Mouse (Mus musculus) ovary, adult 18-20 months (tissue): ENCODE measurements around the gene Zfp871.
"Not testable (repeated sequence)": the region's sequence is repeated elsewhere in the genome, so short reads cannot be mapped to it uniquely, and the experiment has no call there.

ENCODE experiments used
- DNase-seq: peaks from one replicate; pipeline ENCODE4 v3.0.0; 2022; ENCODE audit warnings: low spot score, mixed read lengths

Gene Zfp871

DNA sequence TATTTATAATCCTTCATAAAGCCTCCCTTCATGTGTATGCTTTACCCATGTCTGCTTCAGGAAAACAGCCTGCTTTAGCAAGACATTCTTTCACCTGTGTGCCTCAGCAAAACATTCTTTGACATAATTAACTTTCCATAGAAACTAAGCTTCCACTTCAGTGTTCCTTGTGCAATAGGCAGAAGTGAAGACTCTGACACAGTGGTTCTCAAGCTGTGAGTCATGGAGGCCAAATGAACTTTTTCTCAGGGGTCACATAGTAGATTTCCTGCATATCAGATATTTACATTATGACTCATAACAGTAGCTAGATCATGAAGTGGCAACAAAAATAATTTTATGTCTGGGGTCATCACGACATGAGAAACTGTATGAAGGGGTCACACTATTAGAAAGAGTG, 49.7 kb downstream of the Zfp871 start:
- no peak for DNase-seq

DNA sequence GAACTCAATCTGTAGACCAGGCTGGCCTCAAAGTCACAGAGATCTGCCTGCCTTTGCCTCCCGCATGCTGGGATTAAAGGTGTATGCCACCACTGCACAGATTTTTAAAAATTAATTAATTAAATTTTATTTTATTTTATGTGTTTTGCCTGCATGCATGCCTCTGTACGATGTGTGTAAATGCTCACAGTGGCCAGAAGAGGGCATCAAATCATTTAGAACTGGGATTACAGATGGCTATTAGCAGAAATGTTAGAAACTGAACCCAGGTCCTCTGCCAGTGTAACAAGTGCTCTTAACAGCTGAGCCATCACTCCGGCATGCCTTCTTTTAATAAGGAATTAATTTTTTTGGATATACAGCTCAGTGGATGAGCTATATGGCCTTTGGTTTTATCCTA, 59.1 kb downstream of the Zfp871 start:
- DNase-seq = no peak

DNA sequence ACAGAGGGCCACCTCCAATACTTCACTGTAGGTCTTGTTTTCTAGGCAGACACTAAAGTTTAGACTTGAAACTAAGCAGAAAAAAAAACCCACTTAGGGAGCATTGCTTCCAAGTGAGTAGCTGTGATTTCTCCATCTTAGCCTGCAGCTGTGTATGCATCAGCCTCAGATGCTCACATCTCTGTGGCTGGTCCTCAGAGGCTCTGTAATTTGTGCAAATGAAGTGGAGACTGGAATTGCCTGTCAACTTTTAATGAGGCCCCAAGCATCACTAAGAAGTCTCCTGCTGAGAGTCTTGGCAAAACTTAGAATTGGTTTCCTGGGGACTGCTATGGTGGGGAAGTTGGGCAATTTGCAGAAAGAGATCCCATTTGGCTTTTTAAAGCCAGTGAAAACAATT, 61.7 kb downstream of the Zfp871 start:
- not testable (repeated sequence) for DNase-seq

DNA sequence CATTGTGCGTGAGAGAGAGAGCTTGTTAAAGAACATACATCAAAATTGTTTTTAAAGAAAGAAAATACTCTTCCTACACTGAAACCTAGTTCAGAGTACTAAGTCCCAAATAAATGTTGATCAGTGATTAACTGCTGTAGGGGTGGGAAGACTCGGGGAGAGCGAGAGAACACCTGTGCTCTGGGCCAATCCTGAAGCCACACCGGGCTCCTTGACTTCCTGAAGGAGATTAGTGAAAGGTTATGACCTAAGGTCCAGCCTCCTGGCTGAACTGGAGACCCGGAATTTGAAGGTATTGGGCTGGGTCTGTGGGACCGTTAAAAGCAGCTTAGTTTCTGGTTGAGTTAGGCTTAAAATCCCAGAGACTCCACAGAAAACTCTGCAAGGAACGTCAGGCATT, 65.3 kb downstream of the Zfp871 start:
- DNase-seq = no peak

GRCm38 (mm10) chr17:32722151-32722550, 65.9 kb downstream of the Zfp871 start:
- not testable (repeated sequence) for DNase-seq
